Mouse (Mus musculus) CH12.LX (cell line): ENCODE results near the gene Cap2. TPM values are rescaled to one million over a fixed set of nuclear protein-coding genes. Genes with fewer than 3 reads are reported as not detected.

Experiments
- DNase-seq: peaks from one replicate; pipeline ENCODE4 v3.0.0-alpha.2; 2013; ENCODE audit errors: extremely low read depth
- H3K27ac ChIP-seq: 2 replicates; pipeline ENCODE4 v1.5.1; 2012; ENCODE audit warnings: low read depth, mild to moderate bottlenecking, control low read depth, moderate library complexity; ENCODE audit not compliant: insufficient read depth
- H3K27me3 ChIP-seq: replicated peaks from 2 replicates; pipeline ENCODE3; 2012; ENCODE audit warnings: inconsistent platforms
- H3K36me3 ChIP-seq, 2 experiments: replicated peaks in 1 of 2; 2 replicates each; pipeline versions ENCODE3 to v1.6.1; 2012; ENCODE audit warnings: inconsistent platforms in 1 of 2, low read length in 1 of 2, mild to moderate bottlenecking in 1 of 2, mixed read lengths in 1 of 2, moderate library complexity in 1 of 2; ENCODE audit not compliant: control insufficient read depth in 1 of 2, insufficient read depth in 1 of 2
- H3K4me1 ChIP-seq, 2 experiments: 2 replicates each; pipeline ENCODE4 v1.6.1; 2012; ENCODE audit warnings: inconsistent platforms in 1 of 2, moderate library complexity in 1 of 2; ENCODE audit not compliant: insufficient read depth in 2 of 2, control insufficient read depth in 1 of 2
- H3K4me2 ChIP-seq: 2 replicates; pipeline ENCODE4 v1.6.1; 2012; ENCODE audit warnings: low read depth, mild to moderate bottlenecking, control low read depth; ENCODE audit not compliant: poor library complexity, insufficient read depth, severe bottlenecking
- H3K4me3 ChIP-seq, 3 experiments: fragments of 150-350 bp in 1 of 3; sonication (generic) in 1 of 3; replicated peaks in 1 of 3; 2 replicates each; pipeline versions ENCODE3 to v1.5.1; 2011 to 2012; ENCODE audit warnings: low read depth in 2 of 3, low read length in 2 of 3, mild to moderate bottlenecking in 2 of 3, moderate library complexity in 2 of 3, control low read depth in 1 of 3, improper control_type of control experiment in 1 of 3, inconsistent platforms in 1 of 3, mixed read lengths in 1 of 3; ENCODE audit not compliant: poor library complexity in 1 of 3
- H3K79me2 ChIP-seq: replicated peaks from 2 replicates; pipeline ENCODE4 v1.6.1; 2012; ENCODE audit warnings: mild to moderate bottlenecking, moderate library complexity; ENCODE audit not compliant: control insufficient read depth, poor library complexity, insufficient read depth, severe bottlenecking; ENCODE audit errors: extremely low read depth
- H3K9ac ChIP-seq: 2 replicates; pipeline ENCODE4 v1.6.1; 2012; ENCODE audit warnings: low read depth, mild to moderate bottlenecking, control low read depth, moderate library complexity; ENCODE audit not compliant: insufficient read depth
- H3K9me3 ChIP-seq: replicated peaks from 2 replicates; pipeline ENCODE3; 2012; ENCODE audit warnings: low read length, inconsistent platforms, mixed read lengths
- CTCF ChIP-seq, 2 experiments: IDR thresholded peaks in 1 of 2; conservative IDR thresholded peaks in 1 of 2; 2 replicates each; pipeline ENCODE4 v1.5.1; 2011 to 2012; ENCODE audit warnings: low read depth in 2 of 2, low read length in 2 of 2, improper control_type of control experiment in 1 of 2, inconsistent platforms in 1 of 2, mild to moderate bottlenecking in 1 of 2, moderate library complexity in 1 of 2
- ELF1 ChIP-seq: IDR thresholded peaks from 2 replicates; pipeline ENCODE4 v1.6.1; 2014; ENCODE audit warnings: low read depth, mild to moderate bottlenecking, inconsistent platforms, low read length, improper control_type of control experiment
- GABPA ChIP-seq: IDR thresholded peaks from 2 replicates; pipeline ENCODE4 v1.6.1; 2012; ENCODE audit warnings: low read depth, low read length, improper control_type of control experiment, inconsistent platforms; ENCODE audit not compliant: insufficient replicate concordance
- IRF4 ChIP-seq: IDR thresholded peaks from 2 replicates; pipeline ENCODE4 v1.6.1; 2014; ENCODE audit warnings: low read depth, mild to moderate bottlenecking, inconsistent platforms, low read length, improper control_type of control experiment
- JUN ChIP-seq: IDR thresholded peaks from 2 replicates; pipeline ENCODE4 v1.6.1; 2011; ENCODE audit warnings: low read depth, mild to moderate bottlenecking, low read length, improper control_type of control experiment, moderate library complexity; ENCODE audit not compliant: insufficient read depth
- JUND ChIP-seq: conservative IDR thresholded peaks from 2 replicates; pipeline ENCODE4 v1.6.1; 2011; ENCODE audit warnings: low read depth, low read length, improper control_type of control experiment
- KAT2A ChIP-seq: IDR thresholded peaks from 2 replicates; pipeline ENCODE4 v1.6.1; 2012; ENCODE audit warnings: low read length, improper control_type of control experiment, inconsistent platforms; ENCODE audit not compliant: insufficient replicate concordance
- MAFK ChIP-seq: IDR thresholded peaks from 2 replicates; pipeline ENCODE4 v1.6.1; 2011; ENCODE audit warnings: low read length, improper control_type of control experiment; ENCODE audit not compliant: insufficient replicate concordance
- MYC ChIP-seq: IDR thresholded peaks from 2 replicates; pipeline ENCODE4 v1.6.1; 2011; ENCODE audit warnings: low read depth, mild to moderate bottlenecking, improper control_type of control experiment, low read length
- NRF1 ChIP-seq: IDR thresholded peaks from 2 replicates; pipeline ENCODE4 v1.6.1; 2014; ENCODE audit warnings: low read depth, mild to moderate bottlenecking, inconsistent platforms, low read length, improper control_type of control experiment, moderate library complexity
- PAX5 ChIP-seq: IDR thresholded peaks from 2 replicates; pipeline ENCODE4 v1.6.1; 2012; ENCODE audit warnings: low read length, inconsistent platforms, mixed read lengths
- POLR2AphosphoS2 ChIP-seq: IDR thresholded peaks from 2 replicates; pipeline ENCODE4 v1.6.1; 2011; ENCODE audit warnings: low read depth, low read length, improper control_type of control experiment
- RCOR1 ChIP-seq: conservative IDR thresholded peaks from 2 replicates; pipeline ENCODE4 v1.6.1; 2012; ENCODE audit warnings: low read depth, mild to moderate bottlenecking, inconsistent platforms, low read length, improper control_type of control experiment
- SIN3A ChIP-seq: IDR thresholded peaks from 2 replicates; pipeline ENCODE4 v1.6.1; 2012; ENCODE audit warnings: low read length, improper control_type of control experiment, inconsistent platforms
- SMC3 ChIP-seq: IDR thresholded peaks from 2 replicates; pipeline ENCODE4 v1.6.1; 2011; ENCODE audit warnings: low read depth, low read length, improper control_type of control experiment
- TBP ChIP-seq: conservative IDR thresholded peaks from 2 replicates; pipeline ENCODE4 v1.6.1; 2011; ENCODE audit warnings: low read depth, low read length, improper control_type of control experiment
- TCF12 ChIP-seq: IDR thresholded peaks from 2 replicates; pipeline ENCODE4 v1.6.1; 2014; ENCODE audit warnings: low read depth, mild to moderate bottlenecking, inconsistent platforms, low read length, improper control_type of control experiment
- UBTF ChIP-seq: IDR thresholded peaks from 2 replicates; pipeline ENCODE4 v1.6.1; 2012; ENCODE audit warnings: low read depth, mild to moderate bottlenecking, inconsistent platforms, low read length, improper control_type of control experiment, moderate library complexity
- USF2 ChIP-seq: conservative IDR thresholded peaks from 2 replicates; pipeline ENCODE4 v1.6.1; 2011; ENCODE audit warnings: low read depth, low read length, improper control_type of control experiment
- ZC3H11A ChIP-seq: IDR thresholded peaks from 2 replicates; pipeline ENCODE4 v1.6.1; 2012; ENCODE audit warnings: low read depth, mild to moderate bottlenecking, inconsistent platforms, low read length, improper control_type of control experiment
- ZKSCAN1 ChIP-seq: IDR thresholded peaks from 2 replicates; pipeline ENCODE4 v1.6.1; 2012; ENCODE audit warnings: low read depth, inconsistent platforms, low read length, improper control_type of control experiment, borderline replicate concordance
- ZMIZ1 ChIP-seq: IDR thresholded peaks from 2 replicates; pipeline ENCODE4 v1.6.1; 2012; ENCODE audit warnings: low read depth, mild to moderate bottlenecking, inconsistent platforms, low read length, improper control_type of control experiment
- dilution Hi-C: fragments of 300-500 bp; cut with MboI; formaldehyde crosslinking; loops from 2 replicates; pipeline ENCODE4 v1.14.3; 2020; ENCODE audit warnings: low sequenced_read_pairs; ENCODE audit not compliant: extremely low pct_unique_long_range_greater_than_20kb, extremely low pct_ligation_motif_present
- in situ Hi-C: fragments of 300-500 bp; cut with MboI; formaldehyde crosslinking; loops from 3 replicates; pipeline ENCODE4 v1.14.3; 2019; ENCODE audit warnings: low sequenced_read_pairs, low pct_ligation_motif_present, low pct_unique_long_range_greater_than_20kb, mixed read lengths
- polyA plus RNA-seq: library from polyadenylated mRNA; unstranded; fragments of >175 nt; gene quantifications from 2 replicates; pipeline ENCODE4 v1.2.1, GENCODE M21; 2012; ENCODE audit warnings: low read depth; ENCODE audit not compliant: insufficient read length
- total RNA-seq, 2 experiments: library from RNA; depleted of rRNA; stranded (reverse); fragments of 300-350 nt in 1 of 2; fragments of >200 nt in 1 of 2; gene quantifications; 2 replicates each; pipeline ENCODE4 v1.2.3; 2012 to 2014

The Cap2 gene
- total RNA-seq (2012; rRNA removed) (0.04 TPM in 1 of 2 replicates, not detected in the other), total RNA-seq (2014; rRNA removed) (0.11 and 0.22 TPM in 2 replicates), polyA plus RNA-seq (not detected in 2 replicates)

GRCm38 (mm10) chr13:46501800-46502389 lies at the start of gene Cap2:
TSS of gene Cap2 (plus strand) at chr13:46501848.
- no peak within 1 kb of the TSS for H3K4me3 ChIP-seq
- dilution Hi-C loops = no loop called here
- no peak within 1 kb of the TSS for H3K27ac ChIP-seq
- no peak for DNase-seq
- no peaks in the 10 kb centered on the region for H3K79me2 ChIP-seq
- in situ Hi-C loops = no loop called here
- H3K36me3 ChIP-seq = no peaks in the 10 kb centered on the region
- no peak for TF ChIP-seq PAX5
- TF ChIP-seq USF2 = no peak
- TF ChIP-seq RCOR1 = no peak
- TF ChIP-seq SMC3 = no peak
- TF ChIP-seq TBP = no peak
- TF ChIP-seq, all 38 proteins: peak for 0
- Histone ChIP-seq H3K27me3 (no peaks in the 10 kb centered on the region), H3K9ac (no peak within 1 kb of the TSS), H3K4me2 (no peak within 1 kb of the TSS), H3K4me1 (no peaks in the 10 kb centered on the region), H3K9me3 (no peaks in the 10 kb centered on the region)

GRCm38 (mm10) chr13:46459546-46459945 lies 42.1 kb upstream of the Cap2 start:
- Histone ChIP-seq H3K9ac (no peak overlapping the region), H3K4me1 (peaks cover 0 to 10% of the 10 kb centered on the region in 2 experiments; a peak in 2 of 4 replicates), H3K27me3 (peaks cover 2% of the 10 kb centered on the region), H3K36me3 (no peaks in the 10 kb centered on the region), H3K27ac (no peak overlapping the region), H3K79me2 (no peaks in the 10 kb centered on the region), H3K4me3 (no peak overlapping the region), H3K4me2 (no peak overlapping the region), H3K9me3 (no peaks in the 10 kb centered on the region)
- in situ Hi-C loops (no loop called here), dilution Hi-C loops (no loop called here)
- no peak for DNase-seq
- no peak for TF ChIP-seq MAFK
- TF ChIP-seq ELF1 = no peak
- TF ChIP-seq GABPA = no peak
- TF ChIP-seq ZMIZ1 = no peak
- TF ChIP-seq ZKSCAN1 = no peak
- no peak for TF ChIP-seq POLR2AphosphoS2
- no peak for TF ChIP-seq JUND
- no peak for TF ChIP-seq TCF12
- TF ChIP-seq MYC = no peak
- TF ChIP-seq SIN3A = no peak
- no peak for TF ChIP-seq TBP
- no peak for TF ChIP-seq IRF4
- no peak for TF ChIP-seq NRF1
- TF ChIP-seq PAX5 = no peak
- no peak for TF ChIP-seq CTCF (conservative IDR thresholded peaks at IDR 0.05 in 1 of 2, IDR thresholded peaks at IDR 0.05 in 1 of 2; ENCODE audit: low read depth in 2 of 2, low read length in 2 of 2)
- TF ChIP-seq KAT2A = no peak
- TF ChIP-seq JUN = no peak
- no peak for TF ChIP-seq ZC3H11A
- no peak for TF ChIP-seq UBTF
